Mouse (Mus musculus): Measurements from ENCODE around the gene Csk. TPM values are rescaled to one million over a fixed set of nuclear protein-coding genes. Genes with fewer than 3 reads are reported as not detected.

Gene Csk
- total RNA-seq, 2 experiments from 2014 or later: 61.5 to 63.7 TPM

DNA sequence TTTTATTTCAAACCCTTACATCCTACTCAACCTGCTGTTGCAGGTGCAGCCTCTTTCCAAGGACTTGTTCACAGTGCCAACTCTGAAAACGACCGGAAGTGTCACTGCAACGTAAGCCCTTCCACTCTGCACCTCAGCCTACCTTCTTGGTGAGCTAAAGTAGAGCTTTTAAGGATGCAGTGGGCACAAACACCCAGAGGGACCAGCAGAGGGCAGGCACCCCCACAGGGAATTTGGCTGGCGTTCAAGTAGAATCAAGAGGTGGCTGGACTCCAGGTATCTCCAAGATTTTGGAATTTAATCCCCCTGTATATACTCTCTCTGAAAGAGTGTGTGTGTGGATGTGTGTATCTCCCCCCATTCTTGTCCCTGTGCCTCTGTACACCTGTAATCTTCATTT, 4.4 kb upstream of the Csk start:
- no peak for DNase-seq

GRCm38 (mm10) chr9:57656631-57657350, 3.4 kb upstream of the Csk start:
- DNase-seq: no peak

DNA sequence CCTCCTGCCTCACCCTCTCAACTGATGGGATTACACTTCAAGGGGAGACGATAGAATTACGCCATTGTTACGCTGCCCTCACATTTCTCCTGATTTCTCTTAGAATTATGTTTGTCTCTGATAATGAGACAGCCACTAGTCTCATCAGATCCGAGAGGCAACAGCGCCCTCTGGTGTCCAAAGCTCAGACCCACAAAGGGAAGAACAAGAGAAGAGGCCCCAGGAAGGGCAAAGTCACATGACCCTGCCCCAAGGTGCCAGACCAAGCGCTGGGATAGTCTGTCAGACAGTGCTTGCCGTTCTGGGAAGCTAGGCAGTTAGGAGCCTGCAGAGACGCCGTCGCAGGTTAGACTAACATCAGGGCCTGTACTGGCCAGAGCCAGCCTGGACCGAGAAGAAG, 2.3 kb upstream of the Csk start:
- DNase-seq: peak; percentile 97

DNA sequence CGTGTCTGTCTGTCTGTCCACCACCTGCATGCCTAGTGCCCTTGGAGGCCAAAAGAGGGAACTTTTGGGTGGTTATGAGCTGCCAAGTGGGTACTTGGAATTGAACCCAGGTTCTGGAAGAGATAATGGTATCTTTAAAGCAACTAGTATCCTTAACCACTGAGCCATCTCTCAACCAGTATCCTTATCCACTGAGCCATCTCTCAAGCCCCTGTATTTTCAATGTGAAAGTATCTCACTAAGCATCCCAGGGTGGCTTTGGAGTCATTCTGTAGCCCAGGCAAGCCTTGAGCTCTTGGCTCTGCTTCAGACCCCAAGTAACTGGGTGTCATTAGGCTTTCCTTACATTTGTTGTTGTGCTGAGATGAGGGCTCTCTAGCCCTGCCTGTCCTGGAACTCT, 1.5 kb upstream of the Csk start:
- DNase-seq: no peak

DNA sequence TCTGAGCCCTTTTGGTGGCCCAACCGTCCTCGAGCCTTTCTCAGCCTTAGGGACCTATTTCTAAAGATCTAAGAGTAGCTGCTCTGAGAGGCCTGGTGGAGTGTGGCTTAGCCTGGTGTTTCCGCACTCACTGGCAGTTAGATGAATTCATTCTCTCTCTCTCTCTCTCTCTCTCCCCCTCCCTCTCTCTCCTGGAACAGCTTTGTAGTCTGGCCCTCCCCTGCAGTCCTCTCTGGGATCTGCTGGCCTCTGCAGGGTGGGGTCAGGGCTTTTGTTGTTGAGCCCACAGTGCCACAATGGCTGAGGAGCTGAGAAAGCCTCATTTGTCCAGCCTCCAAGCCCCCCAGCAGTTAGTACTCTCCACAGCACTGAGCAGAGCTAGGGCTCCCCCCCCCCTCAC, 576 bp downstream of the Csk start:
- DNase-seq: no peak

- no peak for DNase-seq
These were observed 1.1 kb downstream of the Csk start for GRCm38 (mm10) chr9:57652351-57652750.

DNA sequence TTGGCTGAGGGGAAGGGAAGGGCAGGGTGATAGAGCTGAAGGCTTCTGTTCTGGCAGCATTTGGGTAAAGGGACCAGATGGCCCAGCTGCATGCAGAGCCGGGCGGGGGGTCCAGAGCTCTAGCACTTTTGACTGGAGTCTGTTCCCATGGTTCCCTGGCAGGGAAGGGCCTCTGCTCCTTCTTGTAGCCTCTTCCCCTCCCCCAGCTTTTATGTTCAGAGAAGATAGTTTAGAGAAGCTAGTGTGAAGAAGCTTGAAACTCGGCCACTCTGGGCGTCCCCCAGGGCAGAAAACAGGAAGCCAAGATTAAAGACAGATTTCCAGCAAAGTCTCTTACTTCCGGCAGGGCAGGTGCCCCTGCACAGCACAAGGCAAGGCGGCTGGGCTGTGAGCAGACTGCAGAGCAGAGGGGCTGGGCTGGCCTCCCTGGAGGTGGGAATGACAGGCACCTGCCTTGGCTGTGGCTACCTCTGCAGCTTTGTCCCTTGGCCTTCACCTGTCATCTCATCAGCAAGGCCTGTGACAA, 2.6 kb downstream of the Csk start:
- no peak for DNase-seq

GRCm38 (mm10) chr9:57650130-57650785, 3.2 kb downstream of the Csk start:
- DNase-seq: no peak

DNA sequence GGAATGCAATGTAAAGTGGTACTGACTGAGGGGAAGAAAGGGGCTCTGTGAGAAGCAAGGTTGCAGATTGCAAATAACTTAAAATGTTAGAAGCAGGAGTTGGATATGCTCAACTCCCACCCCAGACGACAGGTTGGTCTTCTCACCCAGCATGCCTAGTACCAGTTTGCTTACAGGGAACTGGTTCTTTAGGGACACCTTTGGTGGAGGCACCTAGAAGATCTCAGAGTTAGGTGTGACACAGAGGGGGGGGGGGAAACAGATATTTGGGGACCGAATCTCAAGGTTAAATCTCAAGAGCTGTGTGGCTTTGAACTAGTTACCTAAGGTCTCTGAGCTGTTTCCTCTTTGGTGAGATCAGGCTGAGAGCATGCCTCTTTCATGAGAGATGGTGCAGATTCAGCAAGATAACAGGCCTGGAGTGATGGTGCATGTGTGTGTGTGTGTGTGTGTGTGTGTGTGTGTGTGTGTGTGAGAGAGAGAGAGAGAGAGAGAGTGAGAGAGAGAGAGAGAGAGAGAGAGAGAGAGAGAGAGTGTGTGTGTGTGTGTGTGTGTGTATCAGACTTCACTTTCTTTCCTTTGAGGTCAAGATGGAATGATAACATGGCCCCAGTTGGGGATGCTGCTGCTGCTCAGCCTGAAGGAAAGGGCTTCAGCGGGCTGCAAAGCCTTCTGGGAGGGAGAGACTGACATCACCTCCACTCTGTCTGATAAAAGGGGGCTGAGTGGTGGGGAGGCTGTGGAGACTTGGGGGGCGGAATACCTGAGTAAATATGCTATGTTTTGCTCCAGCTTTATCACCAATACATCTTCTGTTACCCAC, 5.9 kb downstream of the Csk start:
- no peak for DNase-seq

DNA sequence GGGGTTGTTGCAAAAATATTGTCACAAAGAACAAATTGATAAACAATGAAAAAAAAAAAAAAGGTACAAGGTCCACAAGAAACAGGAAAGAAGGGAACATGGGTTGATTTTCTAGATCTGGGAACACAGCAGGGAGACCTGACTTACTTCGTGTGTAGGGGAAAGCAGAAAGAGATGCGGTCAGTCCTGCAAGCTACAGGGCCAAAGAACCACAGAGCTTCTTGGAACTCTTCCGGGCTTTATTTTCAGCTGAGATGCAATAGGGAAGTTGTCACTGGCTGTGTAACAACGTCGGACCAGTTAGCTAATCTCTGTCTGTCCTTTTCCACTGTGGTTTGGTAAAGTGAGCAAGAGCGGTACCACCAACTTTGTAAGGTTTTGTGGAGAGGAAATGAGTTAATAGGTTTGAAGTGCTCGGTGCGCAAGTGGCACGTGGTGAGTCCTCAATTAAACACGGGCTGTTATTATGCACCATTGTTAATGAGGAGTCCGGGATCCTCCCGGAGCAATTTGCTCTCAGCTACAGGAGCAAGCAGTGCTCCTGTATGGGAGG, 6.8 kb downstream of the Csk start:
- DNase-seq: no peak

GRCm38 (mm10) chr9:57644944-57645893, 8.2 kb downstream of the Csk start:
- peak; percentile 97 for DNase-seq

DNA sequence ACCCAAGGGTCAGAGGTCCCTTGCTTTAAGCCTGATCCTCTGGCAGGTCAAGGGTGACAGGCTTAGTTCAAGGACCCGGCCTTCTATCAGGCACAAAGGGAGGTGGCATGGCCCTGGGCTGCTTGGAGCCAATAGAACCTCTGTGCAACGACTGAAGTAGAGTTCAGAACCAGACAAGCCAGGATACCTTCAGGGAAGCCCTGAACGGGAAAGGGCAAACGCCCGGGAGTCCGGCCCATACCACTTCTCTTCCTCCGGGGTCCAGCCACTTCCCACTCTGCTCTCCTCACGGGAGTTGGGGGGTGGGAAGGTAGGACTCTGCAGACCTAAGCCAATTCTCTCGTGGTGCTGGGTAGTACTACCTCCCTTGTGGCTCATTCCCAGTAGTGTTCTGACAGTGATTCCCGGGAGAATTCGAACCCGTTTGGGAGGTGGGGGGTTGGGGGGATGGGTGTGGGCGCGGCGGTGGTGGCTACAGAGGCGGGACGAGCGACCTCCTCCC, 8.9 kb downstream of the Csk start:
- DNase-seq: peak; percentile 49

DNA sequence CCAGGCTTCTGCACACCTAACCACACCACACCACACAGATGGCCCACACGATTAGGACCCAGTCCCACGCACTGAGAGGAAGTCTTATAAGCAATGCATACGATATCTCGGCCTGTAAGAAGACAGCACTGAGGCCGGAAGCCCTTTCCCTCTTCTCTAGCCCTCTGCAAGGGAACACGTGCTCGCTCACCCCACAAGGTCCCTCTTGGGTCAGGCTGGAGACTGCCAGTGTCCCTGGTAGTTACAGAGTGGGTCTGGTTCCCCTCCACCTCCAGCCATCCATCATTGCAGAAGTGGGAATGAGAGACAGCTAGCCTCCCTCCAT, 9.6 kb downstream of the Csk start:
- DNase-seq: no peak

- no peak for DNase-seq
These were observed 10.1 kb downstream of the Csk start for GRCm38 (mm10) chr9:57643169-57643855.

- DNase-seq: no peak
These were observed 11.5 kb downstream of the Csk start for GRCm38 (mm10) chr9:57641775-57642550.

- no peak for DNase-seq
These were observed 12.4 kb downstream of the Csk start for GRCm38 (mm10) chr9:57641022-57641421.

DNA sequence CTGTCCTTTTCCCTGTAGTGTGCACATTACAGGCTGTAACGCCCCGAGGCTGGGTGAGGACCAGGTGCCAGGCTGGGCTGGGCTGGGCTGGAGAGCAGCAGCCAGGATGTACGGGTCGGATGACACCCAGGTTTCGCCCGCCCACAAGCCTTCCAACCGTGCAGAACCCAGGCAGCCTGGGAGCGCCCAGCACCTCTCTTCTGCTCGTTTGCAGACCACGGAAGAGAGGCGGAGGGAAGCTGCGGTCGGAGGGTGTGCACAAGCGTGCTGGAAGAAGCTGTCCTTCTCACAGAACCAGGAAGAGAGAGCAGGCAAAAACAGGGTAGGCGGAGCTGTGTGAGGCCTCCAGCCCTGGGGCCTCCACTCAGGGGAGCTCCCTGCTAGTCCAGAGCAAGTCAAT, 13.0 kb downstream of the Csk start:
- peak; percentile 63 for DNase-seq

DNA sequence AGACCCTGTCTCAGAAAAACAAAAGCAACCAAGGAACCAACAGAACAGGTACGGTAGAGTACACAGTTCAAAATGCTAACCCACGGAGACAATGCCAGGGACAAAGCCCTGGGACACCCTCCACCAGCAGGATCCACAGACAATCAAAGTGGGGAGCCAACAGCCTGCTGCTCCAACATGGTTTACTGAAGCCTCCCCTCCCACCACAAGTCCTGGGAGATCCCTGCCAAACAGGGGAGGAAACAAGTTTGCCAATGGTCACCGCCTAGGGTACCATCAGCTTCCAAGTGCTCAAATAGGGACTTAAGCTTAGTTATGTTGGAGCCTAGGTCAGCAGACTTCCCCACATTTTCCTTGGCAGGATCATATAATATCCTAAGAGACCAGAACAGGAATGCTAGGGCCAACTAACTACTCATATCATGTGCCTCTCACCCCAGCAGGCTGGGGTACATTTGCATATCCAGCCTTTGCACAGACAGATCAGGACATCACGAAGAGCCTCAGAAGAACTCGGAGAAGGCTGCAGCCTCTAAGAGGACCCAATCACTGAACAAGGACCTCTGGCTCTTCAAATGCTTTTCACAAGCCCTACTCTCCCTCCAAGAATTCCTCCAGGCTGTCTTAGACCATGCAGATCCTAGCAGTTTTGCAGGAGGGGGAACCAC, 13.6 kb downstream of the Csk start:
- DNase-seq: no peak

Data from adrenal gland, postnatal 10 days (tissue).